Mouse (Mus musculus) lung, embryonic 14.5 days (tissue): ENCODE measurements around the gene BC017158. TPM values are rescaled to one million over a fixed set of nuclear protein-coding genes. Genes with fewer than 3 reads are reported as not detected.
A peak's percentile ranks its signal among the peaks of the same experiment; 100 is the strongest.

Source experiments
- ATAC-seq: fragments of 200-750 bp; cut with Nextera tagmentation; 2 replicates; pipeline ENCODE4 v1.8.0; 2017; ENCODE audit warnings: mild to moderate bottlenecking, moderate TSS enrichment, moderate library complexity; ENCODE audit not compliant: insufficient read depth
- DNase-seq: peaks from one replicate; pipeline ENCODE4 v3.0.0-alpha.2; 2015
- H3K27ac ChIP-seq: fragments of 300-500 bp; sonication (generic); 2 replicates; pipeline ENCODE4 v1.5.1; 2014; ENCODE audit warnings: low read depth, mild to moderate bottlenecking, moderate library complexity
- H3K27me3 ChIP-seq: fragments of 300-500 bp; sonication (generic); 2 replicates; pipeline ENCODE4 v1.6.1; 2014; ENCODE audit warnings: low read length, control low read depth; ENCODE audit not compliant: insufficient read depth
- H3K36me3 ChIP-seq: fragments of 300-500 bp; sonication (generic); 2 replicates; pipeline ENCODE4 v1.6.1; 2014; ENCODE audit warnings: control low read depth; ENCODE audit not compliant: insufficient read depth
- H3K4me1 ChIP-seq: fragments of 300-500 bp; sonication (generic); 2 replicates; pipeline ENCODE4 v1.6.1; 2014; ENCODE audit warnings: antibody characterized with exemption, control low read depth; ENCODE audit not compliant: insufficient read depth
- H3K4me2 ChIP-seq: fragments of 300-500 bp; sonication (generic); 2 replicates; pipeline ENCODE4 v1.6.1; 2014; ENCODE audit warnings: mild to moderate bottlenecking
- H3K4me3 ChIP-seq: fragments of 300-500 bp; sonication (generic); 2 replicates; pipeline ENCODE4 v1.5.1; 2014; ENCODE audit warnings: low read depth, low read length
- H3K9ac ChIP-seq: fragments of 300-500 bp; sonication (generic); 2 replicates; pipeline ENCODE4 v1.6.1; 2014
- H3K9me3 ChIP-seq: fragments of 300-500 bp; sonication (generic); 2 replicates; pipeline ENCODE4 v1.6.1; 2016; ENCODE audit warnings: low read depth, low read length, control low read depth
- CTCF ChIP-seq: IDR thresholded peaks from 2 replicates; pipeline ENCODE4 v1.5.1; 2016; ENCODE audit warnings: antibody characterized with exemption, low read depth
- WGBS: fragments of 180-500 bp; shearing (Covaris S2); extraction: QIAGEN DNeasy Blood & Tissue Kit; methylation state at CpG from one replicate; pipeline ENCODE4 v1.1.7; 2014; 5-methylcytosine and 5-hydroxymethylcytosine counted together
- polyA plus RNA-seq: library from polyadenylated mRNA; unstranded; fragments of >200 nt; fragmentation: Nextera tagmentation; extraction: Ambion mirVana; gene quantifications from 2 replicates; pipeline ENCODE4 v1.2.1, GENCODE M21; 2014

Gene BC017158
- polyA plus RNA-seq, 1 experiment from 2014 or later: 40.4 TPM

- ATAC-seq (no peak), DNase-seq (no peak)
- Histone ChIP-seq H3K9ac (peak overlapping the region; percentile 74), H3K36me3 (peaks cover 59% of the 10 kb centered on the region), H3K4me3 (peak overlapping the region; percentile 54), H3K4me2 (peak overlapping the region; percentile 73), H3K27me3 (no peaks in the 10 kb centered on the region), H3K4me1 (peaks cover 13% of the 10 kb centered on the region), H3K27ac (no peak overlapping the region), H3K9me3 (no peaks in the 10 kb centered on the region)
- no peak for TF ChIP-seq CTCF
- 73% methylated on average over 10 of the region's 10 CpGs for WGBS
Observed at GRCm38 (mm10) chr7:128248081-128249042, 49.6 kb downstream of the BC017158 start.

- DNase-seq (peak; percentile 99), ATAC-seq (peak; percentile 84)
- WGBS: 1% methylated on average over 13 of the region's 13 CpGs
- H3K27me3 ChIP-seq: no peaks in the 10 kb centered on the region
- H3K9ac ChIP-seq: peak overlapping the region; percentile 74
- H3K27ac ChIP-seq: peak overlapping the region; percentile 96
- H3K4me1 ChIP-seq: peaks cover 13% of the 10 kb centered on the region
- peaks cover 58% of the 10 kb centered on the region for H3K36me3 ChIP-seq
- H3K9me3 ChIP-seq: no peaks in the 10 kb centered on the region
- H3K4me2 ChIP-seq: peak overlapping the region; percentile 73
- peak overlapping the region; percentile 54 for H3K4me3 ChIP-seq
- TF ChIP-seq CTCF: peak; percentile 80
Observed at GRCm38 (mm10) chr7:128247443-128247842, 50.5 kb downstream of the BC017158 start.

GRCm38 (mm10) chr7:128246496-128247391 is 51.2 kb downstream of the BC017158 start, which contains the start of gene Tgfb1i1:
Gene Tgfb1i1 (plus strand): TSS chr7:128246812.
- DNase-seq: peak; percentile 84
- H3K4me1 ChIP-seq: peaks cover 10% of the 10 kb centered on the region
- H3K4me3 ChIP-seq: peak within 1 kb of the TSS; percentile 54
- H3K36me3 ChIP-seq: peaks cover 58% of the 10 kb centered on the region
- peak within 1 kb of the TSS; percentile 74 for H3K9ac ChIP-seq
- no peak for TF ChIP-seq CTCF
- WGBS: 2% methylated on average over 28 of the region's 30 CpGs
- peak within 1 kb of the TSS; percentile 73 for H3K4me2 ChIP-seq
- ATAC-seq: peak; percentile 92
- H3K27ac ChIP-seq: peak within 1 kb of the TSS; percentile 96
- no peaks in the 10 kb centered on the region for H3K27me3 ChIP-seq
- H3K9me3 ChIP-seq: no peaks in the 10 kb centered on the region

GRCm38 (mm10) chr7:128245547-128245946 is 52.4 kb downstream of the BC017158 start:
- Histone ChIP-seq H3K36me3 (peaks cover 59% of the 10 kb centered on the region), H3K9ac (peak overlapping the region; percentile 74; the same call in 1 of the 2 replicates), H3K9me3 (no peaks in the 10 kb centered on the region), H3K4me2 (peak overlapping the region; percentile 73), H3K27ac (peak overlapping the region; percentile 96), H3K4me1 (peaks cover 9% of the 10 kb centered on the region), H3K4me3 (no peak overlapping the region), H3K27me3 (no peaks in the 10 kb centered on the region)
- no peak for TF ChIP-seq CTCF
- DNase-seq: no peak
- 87% methylated on average over 4 of the region's 4 CpGs for WGBS
- ATAC-seq: no peak

GRCm38 (mm10) chr7:128244410-128245025 is 53.5 kb downstream of the BC017158 start:
- ATAC-seq (no peak), DNase-seq (no peak)
- Histone ChIP-seq H3K9ac (no peak overlapping the region), H3K27ac (no peak overlapping the region), H3K27me3 (no peaks in the 10 kb centered on the region), H3K36me3 (peaks cover 60% of the 10 kb centered on the region), H3K9me3 (no peaks in the 10 kb centered on the region), H3K4me3 (no peak overlapping the region), H3K4me1 (peaks cover 10% of the 10 kb centered on the region), H3K4me2 (no peak overlapping the region)
- 87% methylated on average over 18 of the region's 18 CpGs for WGBS
- no peak for TF ChIP-seq CTCF

- DNase-seq (no peak), ATAC-seq (no peak)
- no peak overlapping the region for H3K4me2 ChIP-seq
- H3K4me3 ChIP-seq: no peak overlapping the region
- no peak overlapping the region for H3K27ac ChIP-seq
- H3K36me3 ChIP-seq: peaks cover 57% of the 10 kb centered on the region
- no peak overlapping the region for H3K9ac ChIP-seq
- TF ChIP-seq CTCF: no peak
- 66% methylated on average over 10 of the region's 10 CpGs for WGBS
- H3K27me3 ChIP-seq: no peaks in the 10 kb centered on the region
- no peaks in the 10 kb centered on the region for H3K9me3 ChIP-seq
- H3K4me1 ChIP-seq: peaks cover 15% of the 10 kb centered on the region
Observed at GRCm38 (mm10) chr7:128243921-128244320, 54.0 kb downstream of the BC017158 start.
